Mouse (Mus musculus): ENCODE measurements at regions not wholly inside any gene's neighbourhood (a gene's known extent, or its start where the extent isn't known, plus 50 kb on each side); places are given as distances from the start of the nearest gene placed in this dataset.
"Not testable (repeated sequence)": the region's sequence is repeated elsewhere in the genome, so short reads cannot be mapped to it uniquely, and the experiment has no call there.

DNA sequence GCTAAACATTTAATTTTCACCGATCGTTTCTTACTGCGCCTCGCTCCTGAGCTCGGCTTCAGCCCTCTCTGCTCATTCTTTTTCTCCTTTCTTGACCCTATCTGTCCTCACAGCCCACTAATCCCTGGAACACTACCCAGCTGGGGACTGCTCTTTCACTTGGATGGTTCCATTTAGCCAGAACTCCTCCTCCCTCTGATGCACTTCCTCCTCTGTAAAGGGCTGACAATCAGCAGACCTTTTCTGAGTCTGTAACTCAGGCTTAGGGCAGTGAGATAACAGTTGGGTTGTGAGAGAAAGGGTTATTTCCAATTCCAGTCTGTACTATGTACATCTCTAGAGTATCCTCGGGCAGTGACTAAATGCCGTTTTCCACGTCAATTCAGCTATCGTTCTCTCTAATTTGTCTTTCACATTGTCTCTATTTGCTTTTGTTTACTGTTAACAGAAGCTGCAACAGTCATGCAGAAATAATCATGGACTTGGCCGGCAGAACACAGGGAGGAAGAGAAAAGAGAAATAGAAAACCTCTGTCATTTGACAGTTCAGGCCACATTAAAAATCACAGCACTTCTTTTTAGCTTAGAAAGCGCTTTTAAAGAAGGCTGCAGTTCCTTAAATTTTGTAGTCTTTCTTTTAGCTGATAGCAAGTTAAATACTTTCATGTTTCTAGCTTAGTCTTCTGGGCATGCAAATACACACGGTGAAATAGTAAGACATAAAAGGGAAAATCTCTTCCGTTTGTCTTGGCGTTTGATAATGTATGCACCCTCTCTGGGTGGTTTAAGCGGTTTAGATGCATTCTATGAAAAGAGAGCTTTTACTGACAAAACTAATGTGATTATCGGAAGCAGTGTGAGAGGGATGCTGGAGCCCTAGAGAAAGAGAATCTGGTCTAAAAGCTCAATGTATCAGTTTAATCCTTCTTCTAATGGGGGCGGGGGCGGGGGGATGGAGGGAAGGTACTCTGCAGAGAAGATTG, 94.7 kb upstream of the Fam181b start:
- peak; percentile 83 for DNase-seq (ENCODE audit: low spot score)
- WGBS, result 6% methylated on average over 18 of the region's 18 CpGs
- no peak for TF ChIP-seq CTCF (IDR thresholded peaks at IDR 0.05)
- Histone ChIP-seq H3K4me1 (ENCODE audit: insufficient read depth, low read length) (no peaks in the 10 kb centered on the region; the same call in 1 of the 2 replicates), H3K27me3 (ENCODE audit: insufficient read depth, low read length) (no peaks in the 10 kb centered on the region; the same call in 1 of the 2 replicates), H3K27ac (ENCODE audit: low read depth, low read length) (peak overlapping the region; percentile 55), H3K9me3 (ENCODE audit: low read length) (no peaks in the 10 kb centered on the region), H3K9ac (replicated peaks; ENCODE audit: low read length, poor library complexity, severe bottlenecking) (no peak overlapping the region), H3K4me2 (ENCODE audit: low read depth, low read length, poor library complexity, severe bottlenecking) (peak overlapping the region; percentile 49), H3K36me3 (ENCODE audit: insufficient read depth, low read length) (no peaks in the 10 kb centered on the region), H3K4me3 (ENCODE audit: low read depth, low read length) (peak overlapping the region; percentile 19)
- peak; percentile 82 for ATAC-seq (ENCODE audit: low FRiP score)

DNA sequence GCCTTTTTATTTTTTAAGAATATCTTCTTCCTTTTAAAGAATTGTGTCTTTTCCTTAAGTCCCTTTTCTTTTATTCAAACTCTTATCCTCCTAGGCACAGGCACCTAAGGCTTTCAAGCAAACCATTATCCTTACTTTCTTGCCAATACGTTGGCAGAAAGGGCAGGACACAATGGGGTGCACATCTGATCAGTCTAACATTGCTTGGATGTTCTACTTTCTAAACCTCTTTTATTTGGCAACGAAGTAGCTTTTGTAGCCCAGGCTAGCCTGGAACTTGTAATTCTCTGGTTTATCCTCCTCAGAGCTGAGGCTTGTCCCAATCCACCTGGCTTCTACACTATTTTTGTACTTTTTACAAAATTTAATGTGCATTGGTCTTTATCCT, 94.0 kb upstream of the Fam181b start:
- Histone ChIP-seq H3K4me2 (ENCODE audit: low read depth, low read length, poor library complexity, severe bottlenecking) (peak overlapping the region; percentile 49), H3K27ac (ENCODE audit: low read depth, low read length) (no peak overlapping the region), H3K27me3 (ENCODE audit: insufficient read depth, low read length) (no peaks in the 10 kb centered on the region; the same call in 1 of the 2 replicates), H3K9me3 (ENCODE audit: low read length) (no peaks in the 10 kb centered on the region), H3K4me1 (ENCODE audit: insufficient read depth, low read length) (no peaks in the 10 kb centered on the region; the same call in 1 of the 2 replicates), H3K36me3 (ENCODE audit: insufficient read depth, low read length) (no peaks in the 10 kb centered on the region), H3K9ac (replicated peaks; ENCODE audit: low read length, poor library complexity, severe bottlenecking) (no peak overlapping the region), H3K4me3 (ENCODE audit: low read depth, low read length) (no peak overlapping the region)
- WGBS, result 16% methylated on average over 2 of the region's 2 CpGs
- no peak for TF ChIP-seq CTCF (IDR thresholded peaks at IDR 0.05)
- DNase-seq (ENCODE audit: low spot score) (no peak), ATAC-seq (ENCODE audit: low FRiP score) (no peak)

- WGBS, result 74% methylated on average over 3 of the region's 3 CpGs
- Histone ChIP-seq H3K9ac (replicated peaks; ENCODE audit: low read length, poor library complexity, severe bottlenecking) (no peak overlapping the region), H3K27me3 (ENCODE audit: insufficient read depth, low read length) (no peaks in the 10 kb centered on the region), H3K9me3 (ENCODE audit: low read length) (no peaks in the 10 kb centered on the region), H3K36me3 (ENCODE audit: insufficient read depth, low read length) (no peaks in the 10 kb centered on the region), H3K4me2 (ENCODE audit: low read depth, low read length, poor library complexity, severe bottlenecking) (no peak overlapping the region), H3K4me1 (ENCODE audit: insufficient read depth, low read length) (no peaks in the 10 kb centered on the region), H3K4me3 (ENCODE audit: low read depth, low read length) (no peak overlapping the region), H3K27ac (ENCODE audit: low read depth, low read length) (no peak overlapping the region)
- DNase-seq (ENCODE audit: low spot score) (no peak), ATAC-seq (ENCODE audit: low FRiP score) (no peak)
- TF ChIP-seq CTCF (IDR thresholded peaks at IDR 0.05), result no peak
These were observed 80.8 kb upstream of the Fam181b start for GRCm38 (mm10) chr7:92998886-92999285.

GRCm38 (mm10) chr7:93006694-93007231, 72.9 kb upstream of the Fam181b start:
- not testable (repeated sequence) for H3K4me1 ChIP-seq (ENCODE audit: insufficient read depth, low read length); H3K4me3 ChIP-seq (ENCODE audit: low read depth, low read length); H3K27me3 ChIP-seq (ENCODE audit: insufficient read depth, low read length); H3K27ac ChIP-seq (ENCODE audit: low read depth, low read length); H3K9me3 ChIP-seq (ENCODE audit: low read length); H3K9ac ChIP-seq (replicated peaks; ENCODE audit: low read length, poor library complexity, severe bottlenecking); H3K36me3 ChIP-seq (ENCODE audit: insufficient read depth, low read length); H3K4me2 ChIP-seq (ENCODE audit: low read depth, low read length, poor library complexity, severe bottlenecking)
- 27% methylated on average over 5 of the region's 5 CpGs for WGBS
- DNase-seq (ENCODE audit: low spot score), result peak; percentile 60
- ATAC-seq (ENCODE audit: low FRiP score), result 0 out of 2 replicates have a peak, but pooled peaks have one; percentile 38

DNA sequence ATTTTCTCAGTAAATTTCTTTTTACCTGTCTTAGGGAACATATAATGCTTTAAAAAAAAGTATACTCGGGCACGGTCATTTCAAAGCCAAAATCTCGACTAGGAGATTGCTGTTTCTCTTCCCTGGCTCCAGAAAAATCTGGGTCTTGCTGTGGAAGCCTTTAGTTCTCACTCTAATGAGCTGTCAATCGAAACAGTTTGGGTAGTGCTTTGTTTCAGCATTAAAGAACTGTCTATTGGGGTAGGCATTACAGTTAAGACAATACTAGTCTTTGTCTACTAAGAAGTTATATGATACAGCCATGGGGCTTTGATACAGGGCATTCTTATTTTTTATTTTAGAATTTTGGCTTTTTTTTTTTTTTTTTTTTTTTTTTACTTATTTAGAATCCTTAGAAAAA, 71.9 kb upstream of the Fam181b start:
- Histone ChIP-seq H3K27ac (ENCODE audit: low read depth, low read length) (no peak overlapping the region), H3K4me2 (ENCODE audit: low read depth, low read length, poor library complexity, severe bottlenecking) (no peak overlapping the region)
- no peak for DNase-seq (ENCODE audit: low spot score)

GRCm38 (mm10) chr7:93019390-93019789, 60.3 kb upstream of the Fam181b start:
- H3K4me1 ChIP-seq (ENCODE audit: insufficient read depth, low read length), result no peaks in the 10 kb centered on the region
- H3K4me3 ChIP-seq (ENCODE audit: low read depth, low read length), result no peak overlapping the region
- H3K9me3 ChIP-seq (ENCODE audit: low read length), result no peaks in the 10 kb centered on the region
- H3K27ac ChIP-seq (ENCODE audit: low read depth, low read length), result no peak overlapping the region
- no peaks in the 10 kb centered on the region for H3K27me3 ChIP-seq (ENCODE audit: insufficient read depth, low read length)
- ATAC-seq (ENCODE audit: low FRiP score) (no peak), DNase-seq (ENCODE audit: low spot score) (no peak)
- 89% methylated on average over 1 of the region's 1 CpGs for WGBS
- H3K9ac ChIP-seq (replicated peaks; ENCODE audit: low read length, poor library complexity, severe bottlenecking), result no peak overlapping the region
- no peaks in the 10 kb centered on the region for H3K36me3 ChIP-seq (ENCODE audit: insufficient read depth, low read length)
- H3K4me2 ChIP-seq (ENCODE audit: low read depth, low read length, poor library complexity, severe bottlenecking), result no peak overlapping the region
- no peak for TF ChIP-seq CTCF (IDR thresholded peaks at IDR 0.05)

More for the DNA sequence above, 71.9 kb upstream of the Fam181b start:
- Histone ChIP-seq H3K27me3 (ENCODE audit: insufficient read depth, low read length) (no peaks in the 10 kb centered on the region), H3K4me3 (ENCODE audit: low read depth, low read length) (no peak overlapping the region), H3K9me3 (ENCODE audit: low read length) (no peaks in the 10 kb centered on the region), H3K36me3 (ENCODE audit: insufficient read depth, low read length) (no peaks in the 10 kb centered on the region), H3K9ac (replicated peaks; ENCODE audit: low read length, poor library complexity, severe bottlenecking) (no peak overlapping the region), H3K4me1 (ENCODE audit: insufficient read depth, low read length) (no peaks in the 10 kb centered on the region)
- 29% methylated on average over 4 of the region's 4 CpGs for WGBS
- TF ChIP-seq CTCF (IDR thresholded peaks at IDR 0.05), result no peak
- ATAC-seq (ENCODE audit: low FRiP score), result no peak

All from midbrain, postnatal 0 days (tissue).